Mouse (Mus musculus): ENCODE measurements around the gene Ccdc89. TPM values are rescaled to one million over a fixed set of nuclear protein-coding genes. Genes with fewer than 3 reads are reported as not detected.

The Ccdc89 gene
- polyA plus RNA-seq, 1 experiment: not detected

DNA sequence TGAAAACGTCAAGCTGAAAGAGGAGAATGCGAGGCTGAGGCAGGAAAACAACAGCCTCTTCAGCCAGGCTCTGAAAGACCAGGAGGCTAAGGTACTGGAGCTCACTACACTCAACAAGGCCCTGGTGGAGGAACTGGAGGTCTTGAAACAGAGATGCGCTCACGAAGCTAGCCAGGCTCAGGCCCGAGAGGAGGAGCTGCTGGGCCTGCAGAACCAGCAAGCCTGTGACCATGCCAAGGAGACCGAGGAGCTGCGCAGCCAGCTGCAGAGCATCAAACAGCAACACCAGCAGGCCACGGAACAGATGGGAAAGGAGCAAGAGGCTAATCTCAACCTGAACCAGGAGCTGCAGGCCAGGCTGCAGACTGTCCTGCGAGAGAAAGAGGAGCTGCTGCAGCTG lies 629 bp downstream of the Ccdc89 start:
- TF ChIP-seq CTCF (IDR thresholded peaks at IDR 0.05; ENCODE audit: extremely low read depth, insufficient read length, insufficient replicate concordance, low read depth, low read length) (no peak), POLR2A (IDR thresholded peaks at IDR 0.05; ENCODE audit: low read depth, low read length) (no peak)
- 64% methylated on average over 9 of the region's 9 CpGs for WGBS
- Histone ChIP-seq H3K4me3 (ENCODE audit: low read depth, low read length) (peak overlapping the region; percentile 56; the same call in 1 of the 2 replicates), H3K27me3 (ENCODE audit: control insufficient read depth, insufficient read depth, low read length) (no peaks in the 10 kb centered on the region), H3K36me3 (ENCODE audit: control insufficient read depth, insufficient read depth, low read length) (no peaks in the 10 kb centered on the region), H3K27ac (ENCODE audit: insufficient read depth, low read depth, low read length) (no peak overlapping the region), H3K4me1 (ENCODE audit: control insufficient read depth, insufficient read depth, insufficient read length, low read length) (no peaks in the 10 kb centered on the region)

DNA sequence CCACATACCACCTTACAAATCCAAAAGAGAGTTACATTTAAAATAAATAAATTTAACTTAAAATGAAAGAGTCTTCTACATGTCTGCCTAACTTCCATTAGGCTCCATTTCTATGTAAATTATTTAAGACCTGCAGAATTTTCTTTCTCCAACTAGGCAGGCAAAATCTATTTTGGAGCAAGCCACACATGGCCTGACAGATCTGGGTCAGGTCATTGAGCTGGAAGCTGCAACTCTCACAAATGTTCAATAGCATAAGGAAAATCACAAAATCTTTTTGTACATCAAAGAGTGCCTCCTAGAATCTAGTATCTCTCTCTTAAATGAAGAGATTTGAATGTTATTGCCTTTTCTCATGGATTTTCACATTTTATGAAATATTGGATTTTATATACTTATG lies 5.8 kb downstream of the Ccdc89 start:
- TF ChIP-seq CTCF (IDR thresholded peaks at IDR 0.05; ENCODE audit: extremely low read depth, insufficient read length, insufficient replicate concordance, low read depth, low read length) (no peak), POLR2A (IDR thresholded peaks at IDR 0.05; ENCODE audit: low read depth, low read length) (no peak)

DNA sequence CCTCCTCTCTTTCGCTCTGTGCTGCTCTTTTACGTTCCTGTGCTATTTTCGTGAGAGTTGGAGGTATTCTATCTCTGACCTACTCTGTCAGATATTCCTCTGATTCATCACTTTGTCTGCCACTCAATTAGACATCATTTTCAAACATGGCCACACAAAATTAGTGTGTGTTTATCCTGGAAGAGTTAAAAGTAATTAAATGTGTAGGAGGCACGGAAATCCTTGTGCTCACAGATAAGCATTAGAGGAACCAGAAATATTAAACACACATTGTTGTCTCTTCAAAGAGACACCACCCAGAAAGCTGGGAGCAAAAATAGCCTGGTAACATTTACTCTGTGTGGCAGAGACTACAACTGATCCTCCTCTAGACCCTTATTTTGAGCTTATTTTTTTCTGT lies 13.7 kb downstream of the Ccdc89 start:
- Histone ChIP-seq H3K27me3 (ENCODE audit: control insufficient read depth, insufficient read depth, low read length) (no peaks in the 10 kb centered on the region), H3K27ac (ENCODE audit: insufficient read depth, low read depth, low read length) (no peak overlapping the region), H3K4me1 (ENCODE audit: control insufficient read depth, insufficient read depth, insufficient read length, low read length) (0 out of 2 replicates have a peak, but pooled peaks cover 3% of the 10 kb centered on the region), H3K36me3 (ENCODE audit: control insufficient read depth, insufficient read depth, low read length) (peaks cover 2% of the 10 kb centered on the region; the same call in 1 of the 2 replicates), H3K4me3 (ENCODE audit: low read depth, low read length) (no peak overlapping the region)
- TF ChIP-seq POLR2A (IDR thresholded peaks at IDR 0.05; ENCODE audit: low read depth, low read length): no peak
- no peak for TF ChIP-seq CTCF (IDR thresholded peaks at IDR 0.05; ENCODE audit: extremely low read depth, insufficient read length, insufficient replicate concordance, low read depth, low read length)
- 79% methylated on average over 4 of the region's 4 CpGs for WGBS

More for the DNA sequence above, 5.8 kb downstream of the Ccdc89 start:
- H3K27me3 ChIP-seq (ENCODE audit: control insufficient read depth, insufficient read depth, low read length): no peaks in the 10 kb centered on the region
- H3K27ac ChIP-seq (ENCODE audit: insufficient read depth, low read depth, low read length): no peak overlapping the region
- H3K36me3 ChIP-seq (ENCODE audit: control insufficient read depth, insufficient read depth, low read length): no peaks in the 10 kb centered on the region
- H3K4me1 ChIP-seq (ENCODE audit: control insufficient read depth, insufficient read depth, insufficient read length, low read length): no peaks in the 10 kb centered on the region
- H3K4me3 ChIP-seq (ENCODE audit: low read depth, low read length): no peak overlapping the region

DNA sequence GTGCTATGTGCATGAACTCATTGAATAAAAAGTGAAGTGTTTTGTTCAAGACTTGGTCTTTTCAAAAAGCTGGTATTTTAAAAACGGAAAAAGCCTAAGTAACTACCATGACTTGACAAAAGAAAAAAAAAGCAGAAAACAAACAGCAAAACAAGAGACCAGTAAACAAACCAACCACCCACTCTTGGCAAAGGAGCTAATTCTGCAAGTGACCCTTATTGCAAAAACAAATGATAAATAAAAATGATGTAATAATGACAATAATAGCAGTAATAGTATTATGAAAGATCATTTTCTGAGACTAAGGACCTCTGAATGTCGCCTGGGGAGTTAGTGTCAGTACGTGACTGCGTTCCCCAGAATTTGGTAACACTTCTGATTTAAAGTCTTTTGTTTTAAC lies 15.7 kb downstream of the Ccdc89 start:
- Histone ChIP-seq H3K4me3 (ENCODE audit: low read depth, low read length) (no peak overlapping the region), H3K27ac (ENCODE audit: insufficient read depth, low read depth, low read length) (peak overlapping the region; percentile 25), H3K4me1 (ENCODE audit: control insufficient read depth, insufficient read depth, insufficient read length, low read length) (0 out of 2 replicates have a peak, but pooled peaks cover 3% of the 10 kb centered on the region), H3K27me3 (ENCODE audit: control insufficient read depth, insufficient read depth, low read length) (no peaks in the 10 kb centered on the region), H3K36me3 (ENCODE audit: control insufficient read depth, insufficient read depth, low read length) (peaks cover 5% of the 10 kb centered on the region)
- no peak for TF ChIP-seq POLR2A (IDR thresholded peaks at IDR 0.05; ENCODE audit: low read depth, low read length)
- no peak for TF ChIP-seq CTCF (IDR thresholded peaks at IDR 0.05; ENCODE audit: extremely low read depth, insufficient read length, insufficient replicate concordance, low read depth, low read length)
- WGBS: 13% methylated on average over 4 of the region's 4 CpGs

DNA sequence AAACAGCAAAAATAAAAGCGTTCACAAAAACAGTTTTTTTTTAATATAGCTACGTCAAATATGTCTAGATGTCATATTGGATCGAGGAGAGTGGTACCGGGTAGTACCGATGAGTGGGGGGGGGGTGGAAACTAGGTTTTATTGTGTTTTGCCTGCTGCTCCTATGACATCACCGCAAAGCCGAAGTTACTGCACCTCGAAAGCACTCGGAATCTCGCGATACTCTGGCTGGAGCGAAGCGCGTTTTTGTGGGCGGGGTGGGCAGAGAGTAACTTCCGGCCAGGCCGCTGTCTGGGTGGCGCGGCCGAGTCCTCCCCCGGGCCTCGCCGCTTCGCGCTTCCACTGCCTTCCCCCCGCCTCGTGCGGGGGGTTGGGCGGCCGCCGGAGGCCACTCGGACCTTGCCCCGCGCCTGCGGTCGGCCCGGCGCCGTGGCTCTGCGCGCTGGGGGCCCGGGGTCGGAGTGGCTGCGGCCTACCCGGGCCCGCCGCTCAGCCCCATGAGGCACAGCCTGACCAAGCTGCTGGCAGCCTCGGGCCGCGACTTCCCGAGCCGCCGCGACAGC lies 16.2 kb downstream of the Ccdc89 start, which contains the start of gene Crebzf:
Gene Crebzf (plus strand): TSS at position 212 of the 563 bp plus-strand sequence.
- under 1% methylated on average over 53 of the region's 54 CpGs for WGBS
- TF ChIP-seq POLR2A (IDR thresholded peaks at IDR 0.05; ENCODE audit: low read depth, low read length) (peak; percentile 89), CTCF (IDR thresholded peaks at IDR 0.05; ENCODE audit: extremely low read depth, insufficient read length, insufficient replicate concordance, low read depth, low read length) (no peak)
- Histone ChIP-seq H3K4me1 (ENCODE audit: control insufficient read depth, insufficient read depth, insufficient read length, low read length) (0 out of 2 replicates have a peak, but pooled peaks cover 3% of the 10 kb centered on the region), H3K27me3 (ENCODE audit: control insufficient read depth, insufficient read depth, low read length) (no peaks in the 10 kb centered on the region), H3K4me3 (ENCODE audit: low read depth, low read length) (peak within 1 kb of the TSS; percentile 95), H3K36me3 (ENCODE audit: control insufficient read depth, insufficient read depth, low read length) (peaks cover 8% of the 10 kb centered on the region), H3K27ac (ENCODE audit: insufficient read depth, low read depth, low read length) (peak within 1 kb of the TSS; percentile 89)

DNA sequence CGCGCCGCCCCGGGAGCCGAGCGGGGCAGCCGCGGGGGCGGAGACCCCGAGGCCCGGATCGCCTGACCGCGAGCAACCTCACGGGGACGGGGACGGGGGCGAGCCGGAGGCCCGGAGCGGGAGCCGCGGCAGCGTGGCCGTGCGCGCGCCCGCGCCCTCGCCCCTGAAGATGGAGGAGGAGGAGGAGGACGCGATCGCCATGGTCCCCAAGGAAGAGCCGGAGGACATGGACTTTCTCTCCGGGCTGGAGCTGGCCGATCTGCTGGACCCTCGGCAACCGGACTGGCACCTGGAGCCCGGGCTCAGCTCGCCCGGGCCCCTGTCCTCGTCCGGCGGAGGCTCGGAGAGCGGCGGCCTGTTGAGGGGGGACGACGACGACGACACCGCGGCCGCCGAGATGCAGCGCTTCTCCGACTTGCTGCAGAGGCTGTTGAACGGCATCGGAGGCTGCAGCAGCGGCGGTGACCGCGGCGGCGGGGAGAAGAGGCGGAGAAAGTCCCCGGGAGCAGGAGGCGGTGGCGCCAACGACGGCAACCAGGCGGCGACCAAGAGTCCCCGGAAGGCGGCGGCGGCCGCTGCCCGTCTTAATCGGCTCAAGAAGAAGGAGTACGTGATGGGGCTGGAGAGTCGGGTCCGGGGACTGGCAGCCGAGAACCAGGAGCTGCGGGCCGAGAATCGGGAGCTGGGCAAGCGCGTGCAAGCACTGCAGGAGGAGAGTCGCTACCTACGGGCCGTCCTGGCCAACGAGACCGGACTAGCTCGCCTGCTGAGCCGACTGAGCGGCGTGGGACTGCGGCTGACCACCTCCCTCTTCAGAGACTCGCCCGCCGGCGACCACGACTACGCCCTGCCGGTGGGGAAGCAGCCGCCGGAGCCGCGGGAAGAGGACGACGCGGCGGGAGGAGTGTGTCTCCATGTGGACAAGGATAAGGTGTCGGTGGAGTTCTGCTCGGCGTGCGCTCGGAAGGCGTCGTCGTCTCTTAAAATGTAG lies 17.0 kb downstream of the Ccdc89 start:
- no peaks in the 10 kb centered on the region for H3K27me3 ChIP-seq (ENCODE audit: control insufficient read depth, insufficient read depth, low read length)
- peaks cover 13% of the 10 kb centered on the region for H3K36me3 ChIP-seq (ENCODE audit: control insufficient read depth, insufficient read depth, low read length)
- H3K27ac ChIP-seq (ENCODE audit: insufficient read depth, low read depth, low read length): peak overlapping the region; percentile 89
- TF ChIP-seq CTCF (IDR thresholded peaks at IDR 0.05; ENCODE audit: extremely low read depth, insufficient read length, insufficient replicate concordance, low read depth, low read length) (no peak; the same call in 1 of the 2 replicates), POLR2A (IDR thresholded peaks at IDR 0.05; ENCODE audit: low read depth, low read length) (no peak)
- 0 out of 2 replicates have a peak, but pooled peaks cover 3% of the 10 kb centered on the region for H3K4me1 ChIP-seq (ENCODE audit: control insufficient read depth, insufficient read depth, insufficient read length, low read length)
- 1% methylated on average over 120 of the region's 123 CpGs for WGBS
- H3K4me3 ChIP-seq (ENCODE audit: low read depth, low read length): peak overlapping the region; percentile 95

DNA sequence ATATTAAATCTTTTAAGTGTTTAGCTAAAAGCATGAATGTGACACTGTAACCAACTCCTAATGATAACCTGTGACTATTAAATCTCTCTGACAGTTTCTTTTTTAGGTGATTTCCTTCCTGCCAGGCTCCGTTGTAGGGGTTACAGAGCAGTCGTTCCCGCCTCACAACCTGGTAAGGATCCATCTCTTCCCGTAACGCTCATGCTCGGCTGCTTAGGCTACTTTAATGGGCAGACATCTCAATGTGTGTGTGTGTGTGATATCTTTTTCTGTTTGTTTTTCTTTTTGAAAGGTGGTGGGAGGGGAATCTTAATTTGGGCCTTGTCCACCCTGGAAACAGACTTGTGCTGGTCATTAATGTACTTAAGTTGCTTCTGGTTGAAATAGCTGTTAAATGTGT lies 17.8 kb downstream of the Ccdc89 start:
- TF ChIP-seq POLR2A (IDR thresholded peaks at IDR 0.05; ENCODE audit: low read depth, low read length): no peak
- TF ChIP-seq CTCF (IDR thresholded peaks at IDR 0.05; ENCODE audit: extremely low read depth, insufficient read length, insufficient replicate concordance, low read depth, low read length): no peak
- under 1% methylated on average over 6 of the region's 6 CpGs for WGBS
- H3K27me3 ChIP-seq (ENCODE audit: control insufficient read depth, insufficient read depth, low read length): no peaks in the 10 kb centered on the region
- H3K4me3 ChIP-seq (ENCODE audit: low read depth, low read length): peak overlapping the region; percentile 95
- H3K36me3 ChIP-seq (ENCODE audit: control insufficient read depth, insufficient read depth, low read length): peaks cover 15% of the 10 kb centered on the region
- H3K27ac ChIP-seq (ENCODE audit: insufficient read depth, low read depth, low read length): no peak overlapping the region
- 0 out of 2 replicates have a peak, but pooled peaks cover 3% of the 10 kb centered on the region for H3K4me1 ChIP-seq (ENCODE audit: control insufficient read depth, insufficient read depth, insufficient read length, low read length)

All from small intestine, adult 2 months (tissue).